Mouse (Mus musculus): ENCODE results near the gene Cdc25a. TPM values are rescaled to one million over a fixed set of nuclear protein-coding genes. Genes with fewer than 3 reads are reported as not detected.

Gene Cdc25a
- 33.2 and 35.1 TPM in 2 replicates for polyA plus RNA-seq (2015; fragmentation: Nextera tagmentation; extraction: Ambion mirVana)

- H3K4me1 ChIP-seq, result peaks cover 16% of the 10 kb centered on the region
- H3K4me2 ChIP-seq, result peak within 1 kb of the TSS; percentile 82
- peak; percentile 91 for ATAC-seq (ENCODE audit: insufficient number of reproducible peaks, insufficient read depth, low FRiP score, low TSS enrichment, low read depth)
- H3K27ac ChIP-seq, result peak within 1 kb of the TSS; percentile 93
- H3K9ac ChIP-seq, result peak within 1 kb of the TSS; percentile 98
- peaks cover 27% of the 10 kb centered on the region for H3K36me3 ChIP-seq
- H3K9me3 ChIP-seq, result no peaks in the 10 kb centered on the region
- no peaks in the 10 kb centered on the region for H3K27me3 ChIP-seq
- H3K4me3 ChIP-seq, result peak within 1 kb of the TSS; percentile 98
- 5% methylated on average over 33 of the region's 33 CpGs for WGBS
Observed at GRCm38 (mm10) chr9:109874797-109875691, at the start of gene Cdc25a. Cdc25a (plus strand) TSS chr9:109875579.

GRCm38 (mm10) chr9:109825739-109826138, 49.6 kb upstream of the Cdc25a start:
- Histone ChIP-seq H3K9ac (no peak overlapping the region), H3K4me1 (no peaks in the 10 kb centered on the region), H3K27me3 (no peaks in the 10 kb centered on the region), H3K36me3 (peaks cover 10% of the 10 kb centered on the region), H3K4me2 (no peak overlapping the region), H3K9me3 (no peaks in the 10 kb centered on the region), H3K4me3 (no peak overlapping the region), H3K27ac (no peak overlapping the region)
- 63% methylated on average over 4 of the region's 4 CpGs for WGBS
- no peak for ATAC-seq (ENCODE audit: insufficient number of reproducible peaks, insufficient read depth, low FRiP score, low TSS enrichment, low read depth)

DNA sequence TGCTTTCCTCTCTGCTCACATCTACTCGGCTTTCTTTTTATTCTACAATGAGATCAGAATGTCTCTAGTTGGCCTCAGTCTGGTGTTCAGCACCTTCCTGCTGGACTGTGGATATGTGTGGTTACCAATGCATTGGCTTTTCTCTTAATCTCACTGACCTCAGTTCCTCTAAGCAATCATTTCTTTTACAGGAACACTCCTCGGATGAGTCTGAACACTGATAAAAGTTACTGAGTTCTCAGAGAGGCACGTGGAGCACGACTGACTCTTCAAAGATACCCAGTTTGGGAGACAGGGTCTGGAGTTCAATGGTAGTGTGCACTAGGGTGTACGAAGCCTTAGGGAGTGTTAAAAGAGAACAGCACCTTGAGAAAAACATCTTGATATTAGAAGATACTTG, 49.2 kb upstream of the Cdc25a start:
- Histone ChIP-seq H3K27ac (no peak overlapping the region), H3K4me1 (no peaks in the 10 kb centered on the region), H3K27me3 (no peaks in the 10 kb centered on the region), H3K4me3 (no peak overlapping the region), H3K9me3 (no peaks in the 10 kb centered on the region), H3K36me3 (peaks cover 13% of the 10 kb centered on the region), H3K4me2 (no peak overlapping the region), H3K9ac (no peak overlapping the region)
- no peak for ATAC-seq (ENCODE audit: insufficient number of reproducible peaks, insufficient read depth, low FRiP score, low TSS enrichment, low read depth)
- WGBS, result 78% methylated on average over 5 of the region's 5 CpGs

DNA sequence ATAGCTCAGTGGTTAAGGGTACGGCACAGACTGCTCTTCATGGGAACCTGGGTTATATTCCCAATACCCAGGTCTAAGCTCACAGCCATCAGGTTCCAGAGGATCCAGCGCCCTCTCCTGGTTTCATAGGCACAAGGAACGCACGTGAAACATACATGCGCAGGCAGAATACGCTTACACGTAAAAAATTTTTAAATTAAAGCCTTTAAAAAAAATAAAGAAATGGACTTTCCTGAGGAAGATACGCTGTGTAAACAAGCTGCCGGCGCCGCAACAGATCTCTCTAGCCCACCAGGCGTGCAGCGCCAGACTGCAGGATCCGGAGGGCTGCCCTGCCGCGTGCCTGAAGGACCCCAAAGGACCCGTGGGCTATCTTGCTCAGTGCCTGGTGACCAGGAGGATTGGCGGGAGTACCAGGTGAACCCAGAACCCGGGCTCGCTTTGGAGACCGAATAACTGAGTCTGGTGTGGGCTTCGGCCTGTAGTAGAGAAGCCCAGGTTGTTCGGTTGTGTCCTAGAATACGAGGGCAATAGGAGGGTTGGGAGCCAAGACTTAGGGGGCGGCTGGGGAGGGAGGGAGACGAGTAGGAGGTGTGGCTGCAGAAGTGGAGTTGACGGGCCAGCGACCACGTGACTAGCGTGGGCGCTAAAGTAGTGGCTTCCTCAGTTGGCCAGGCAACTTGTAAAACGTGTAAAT, 42.8 kb upstream of the Cdc25a start, which contains the start of gene Nme6:
Gene Nme6, plus strand, starts transcription at position 359 of the 697 bp plus-strand sequence.
- WGBS, result under 1% methylated on average over 32 of the region's 32 CpGs
- H3K4me3 ChIP-seq, result peak within 1 kb of the TSS; percentile 59
- H3K27ac ChIP-seq, result peak within 1 kb of the TSS; percentile 88
- peaks cover 10% of the 10 kb centered on the region; the same call in 1 of the 2 replicates for H3K4me1 ChIP-seq
- H3K4me2 ChIP-seq, result peak within 1 kb of the TSS; percentile 91
- H3K27me3 ChIP-seq, result no peaks in the 10 kb centered on the region
- H3K36me3 ChIP-seq, result peaks cover 29% of the 10 kb centered on the region
- no peaks in the 10 kb centered on the region for H3K9me3 ChIP-seq
- peak; percentile 96 for ATAC-seq (ENCODE audit: insufficient number of reproducible peaks, insufficient read depth, low FRiP score, low TSS enrichment, low read depth)
- peak within 1 kb of the TSS; percentile 80 for H3K9ac ChIP-seq

DNA sequence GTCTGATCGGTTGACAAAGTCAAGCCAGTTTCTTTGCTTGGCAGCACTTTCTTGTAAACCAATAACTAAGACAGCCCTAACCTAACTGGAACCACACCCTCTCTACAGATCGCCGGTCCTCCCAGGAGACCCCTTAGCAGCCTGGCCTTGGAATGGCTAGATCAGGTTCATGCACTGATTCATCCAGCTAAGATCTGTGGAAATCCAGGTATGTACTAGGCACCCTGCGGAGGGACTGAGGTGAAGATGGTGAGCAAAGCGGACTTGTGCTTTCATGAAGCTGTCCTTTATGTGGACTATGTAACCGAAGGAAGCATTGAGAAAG, 42.3 kb upstream of the Cdc25a start:
- Histone ChIP-seq H3K4me1 (peaks cover 10% of the 10 kb centered on the region; the same call in 1 of the 2 replicates), H3K9me3 (no peaks in the 10 kb centered on the region), H3K27ac (no peak overlapping the region), H3K27me3 (no peaks in the 10 kb centered on the region), H3K9ac (peak overlapping the region; percentile 80), H3K4me2 (peak overlapping the region; percentile 91), H3K36me3 (peaks cover 34% of the 10 kb centered on the region), H3K4me3 (peak overlapping the region; percentile 59)
- WGBS, result 11% methylated on average over 6 of the region's 6 CpGs
- 0 out of 2 replicates have a peak, but pooled peaks have one; percentile 10 for ATAC-seq (ENCODE audit: insufficient number of reproducible peaks, insufficient read depth, low FRiP score, low TSS enrichment, low read depth)

- WGBS, result 66% methylated on average over 6 of the region's 6 CpGs
- no peak within 1 kb of the TSS for H3K4me2 ChIP-seq
- no peaks in the 10 kb centered on the region for H3K9me3 ChIP-seq
- ATAC-seq (ENCODE audit: insufficient number of reproducible peaks, insufficient read depth, low FRiP score, low TSS enrichment, low read depth), result no peak
- H3K27ac ChIP-seq, result no peak within 1 kb of the TSS
- H3K9ac ChIP-seq, result no peak within 1 kb of the TSS
- peaks cover 5% of the 10 kb centered on the region for H3K36me3 ChIP-seq
- peaks cover 6% of the 10 kb centered on the region for H3K4me1 ChIP-seq
- no peaks in the 10 kb centered on the region for H3K27me3 ChIP-seq
- H3K4me3 ChIP-seq, result no peak within 1 kb of the TSS
Observed at GRCm38 (mm10) chr9:109849312-109849758, 26.0 kb upstream of the Cdc25a start, which contains the start of gene Camp. Camp (minus strand) TSS chr9:109849617.

- no peak overlapping the region for H3K9ac ChIP-seq
- H3K9me3 ChIP-seq, result no peaks in the 10 kb centered on the region
- H3K4me2 ChIP-seq, result no peak overlapping the region
- no peak overlapping the region for H3K4me3 ChIP-seq
- no peaks in the 10 kb centered on the region for H3K27me3 ChIP-seq
- no peak overlapping the region for H3K27ac ChIP-seq
- 88% methylated on average over 5 of the region's 5 CpGs for WGBS
- H3K4me1 ChIP-seq, result peaks cover 6% of the 10 kb centered on the region
- peaks cover 4% of the 10 kb centered on the region; the same call in 1 of the 2 replicates for H3K36me3 ChIP-seq
- ATAC-seq (ENCODE audit: insufficient number of reproducible peaks, insufficient read depth, low FRiP score, low TSS enrichment, low read depth), result no peak
Observed at GRCm38 (mm10) chr9:109850099-109850498, 25.3 kb upstream of the Cdc25a start.

GRCm38 (mm10) chr9:109854341-109854740, 21.0 kb upstream of the Cdc25a start:
- 87% methylated on average over 2 of the region's 2 CpGs for WGBS
- Histone ChIP-seq H3K4me1 (peaks cover 2% of the 10 kb centered on the region), H3K4me2 (no peak overlapping the region), H3K27me3 (no peaks in the 10 kb centered on the region), H3K27ac (no peak overlapping the region), H3K4me3 (no peak overlapping the region), H3K9ac (no peak overlapping the region), H3K36me3 (no peaks in the 10 kb centered on the region), H3K9me3 (no peaks in the 10 kb centered on the region)
- ATAC-seq (ENCODE audit: insufficient number of reproducible peaks, insufficient read depth, low FRiP score, low TSS enrichment, low read depth), result no peak

- no peaks in the 10 kb centered on the region for H3K9me3 ChIP-seq
- no peaks in the 10 kb centered on the region for H3K27me3 ChIP-seq
- H3K36me3 ChIP-seq, result no peaks in the 10 kb centered on the region
- WGBS, result 75% methylated on average over 6 of the region's 6 CpGs
- no peak overlapping the region for H3K4me3 ChIP-seq
- H3K4me1 ChIP-seq, result no peaks in the 10 kb centered on the region
- H3K4me2 ChIP-seq, result no peak overlapping the region
- no peak overlapping the region for H3K9ac ChIP-seq
- H3K27ac ChIP-seq, result no peak overlapping the region
- ATAC-seq (ENCODE audit: insufficient number of reproducible peaks, insufficient read depth, low FRiP score, low TSS enrichment, low read depth), result no peak
Observed at GRCm38 (mm10) chr9:109855947-109856346, 19.4 kb upstream of the Cdc25a start.

DNA sequence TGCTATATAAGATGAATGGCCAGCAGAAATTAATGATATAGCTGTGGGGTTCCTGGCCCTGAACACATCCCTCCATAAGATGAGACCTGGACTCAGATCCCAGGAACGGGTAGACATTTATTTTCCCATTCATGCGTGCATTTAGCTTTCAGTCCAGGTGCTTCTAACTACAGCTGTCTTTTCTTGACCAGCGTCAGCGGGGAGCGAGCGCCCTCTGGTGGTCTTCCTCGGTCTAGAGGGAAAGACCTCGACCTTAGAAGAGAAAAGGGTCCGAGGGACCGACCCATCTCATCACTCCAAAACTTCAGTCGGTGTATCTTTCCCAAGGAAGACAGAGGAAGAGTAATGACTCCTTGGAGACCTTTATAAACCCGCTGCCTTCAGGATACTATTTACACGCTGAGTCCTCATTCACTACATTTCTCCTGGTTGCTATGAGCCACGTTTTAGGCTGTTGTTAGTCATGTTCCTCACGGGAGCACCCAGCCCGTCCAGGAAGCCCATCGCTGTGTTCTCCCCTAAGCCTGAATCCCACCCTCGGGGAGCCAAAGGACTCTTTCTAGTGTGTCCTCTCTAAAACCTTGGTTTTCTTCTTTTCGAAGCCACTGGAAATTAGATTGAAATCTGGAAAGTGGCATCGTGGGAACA, 12.9 kb upstream of the Cdc25a start:
- H3K9me3 ChIP-seq, result no peaks in the 10 kb centered on the region
- H3K4me1 ChIP-seq, result peaks cover 6% of the 10 kb centered on the region; the same call in 1 of the 2 replicates
- no peaks in the 10 kb centered on the region for H3K36me3 ChIP-seq
- WGBS, result 17% methylated on average over 20 of the region's 20 CpGs
- H3K9ac ChIP-seq, result peak overlapping the region; percentile 52; the same call in 1 of the 2 replicates
- H3K27me3 ChIP-seq, result no peaks in the 10 kb centered on the region
- H3K27ac ChIP-seq, result no peak overlapping the region
- no peak for ATAC-seq (ENCODE audit: insufficient number of reproducible peaks, insufficient read depth, low FRiP score, low TSS enrichment, low read depth)
- peak overlapping the region; percentile 49 for H3K4me2 ChIP-seq
- no peak overlapping the region for H3K4me3 ChIP-seq

DNA sequence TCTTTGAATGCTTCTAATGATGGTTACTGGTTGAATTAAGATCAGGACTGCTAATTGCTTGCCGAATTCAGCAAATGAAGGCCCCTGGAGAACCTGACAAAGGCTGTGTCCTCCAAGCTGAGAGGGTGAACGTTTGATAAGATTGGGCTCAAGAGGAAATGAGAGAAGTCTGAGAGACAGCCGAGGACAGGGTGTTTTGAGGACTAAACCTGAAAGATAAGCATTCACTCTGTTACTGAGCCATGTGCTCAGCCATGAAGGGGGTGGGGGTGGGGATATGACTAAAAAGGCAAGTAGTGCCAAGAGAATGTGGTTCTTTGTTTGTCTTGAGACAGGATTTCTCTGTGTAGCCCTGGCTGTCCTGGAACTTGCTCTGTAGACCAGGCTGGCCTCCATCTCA, 12.3 kb upstream of the Cdc25a start:
- H3K9ac ChIP-seq, result no peak overlapping the region
- H3K36me3 ChIP-seq, result no peaks in the 10 kb centered on the region
- H3K9me3 ChIP-seq, result no peaks in the 10 kb centered on the region
- ATAC-seq (ENCODE audit: insufficient number of reproducible peaks, insufficient read depth, low FRiP score, low TSS enrichment, low read depth), result no peak
- H3K4me3 ChIP-seq, result no peak overlapping the region
- H3K4me2 ChIP-seq, result peak overlapping the region; percentile 49; the same call in 1 of the 2 replicates
- H3K27ac ChIP-seq, result no peak overlapping the region
- H3K4me1 ChIP-seq, result peaks cover 6% of the 10 kb centered on the region; the same call in 1 of the 2 replicates
- 58% methylated on average over 3 of the region's 3 CpGs for WGBS
- H3K27me3 ChIP-seq, result no peaks in the 10 kb centered on the region

Measured in embryonic facial prominence, embryonic 13.5 days (tissue).